Mouse (Mus musculus): ENCODE data around the gene Macrod2. TPM values are rescaled to one million over a fixed set of nuclear protein-coding genes. Genes with fewer than 3 reads are reported as not detected.

Gene Macrod2
- polyA plus RNA-seq, 1 experiment from 2014 or later = 45.9 TPM

DNA sequence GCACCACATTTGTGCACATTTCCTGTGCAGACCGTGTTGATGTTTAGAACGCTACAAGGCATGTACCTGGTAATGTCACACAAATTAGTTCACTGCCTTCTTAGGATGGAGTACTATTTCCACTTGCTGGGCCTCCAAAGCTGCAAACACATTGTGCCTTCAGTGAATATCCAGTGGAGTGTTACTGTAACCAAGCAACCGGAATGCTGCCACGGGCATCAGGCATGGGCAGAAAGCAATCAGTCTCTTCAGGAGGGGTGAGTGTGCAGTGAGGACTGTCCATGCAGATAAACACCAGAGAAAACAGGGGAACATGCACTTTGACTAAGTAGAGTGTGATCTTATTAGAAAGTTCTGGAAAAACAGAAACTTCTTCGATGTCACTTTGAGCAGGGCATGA lies 1792.3 kb downstream of the Macrod2 start:
- H3K9ac ChIP-seq (ENCODE audit: low read length) = no peak overlapping the region
- ATAC-seq (ENCODE audit: low FRiP score) = peak; percentile 91
- H3K27ac ChIP-seq (ENCODE audit: low read depth, low read length) = no peak overlapping the region
- WGBS = 37% methylated on average over 5 of the region's 5 CpGs
- no peak overlapping the region for H3K4me2 ChIP-seq
- peaks cover 5% of the 10 kb centered on the region; the same call in 1 of the 2 replicates for H3K4me1 ChIP-seq (ENCODE audit: control insufficient read depth, insufficient read depth, low read length)
- peak; percentile 90 for DNase-seq (ENCODE audit: low spot score, missing footprints)
- no peaks in the 10 kb centered on the region for H3K27me3 ChIP-seq (ENCODE audit: control insufficient read depth, insufficient read depth, low read length)
- no peaks in the 10 kb centered on the region for H3K9me3 ChIP-seq (ENCODE audit: control insufficient read depth, low read length)
- no peaks in the 10 kb centered on the region for H3K36me3 ChIP-seq (ENCODE audit: control insufficient read depth, insufficient read depth, low read length)
- no peak overlapping the region for H3K4me3 ChIP-seq (ENCODE audit: low read depth, low read length)

DNA sequence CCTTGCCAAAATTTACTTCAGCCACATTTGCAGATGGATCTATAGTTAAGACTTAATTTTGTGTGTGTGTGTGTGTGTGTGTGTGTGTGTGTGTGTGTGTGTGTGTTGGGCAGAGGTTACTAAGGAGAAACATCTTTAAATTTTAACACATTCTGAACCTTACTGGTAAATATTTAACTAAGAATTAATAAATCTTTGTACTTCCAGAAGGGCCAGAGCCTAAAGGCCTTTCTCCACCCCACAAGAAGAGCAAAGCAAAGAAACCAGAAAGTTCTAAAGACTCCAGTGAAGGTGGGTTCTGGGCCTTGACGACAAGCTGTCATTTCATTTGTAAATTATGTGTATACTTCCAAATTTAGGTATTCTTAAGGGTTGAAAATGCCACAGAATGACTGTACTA lies 1822.3 kb downstream of the Macrod2 start:
- Histone ChIP-seq H3K4me1 (ENCODE audit: control insufficient read depth, insufficient read depth, low read length) (no peaks in the 10 kb centered on the region), H3K9me3 (ENCODE audit: control insufficient read depth, low read length) (no peaks in the 10 kb centered on the region), H3K36me3 (ENCODE audit: control insufficient read depth, insufficient read depth, low read length) (no peaks in the 10 kb centered on the region), H3K4me2 (no peak overlapping the region), H3K9ac (ENCODE audit: low read length) (no peak overlapping the region), H3K4me3 (ENCODE audit: low read depth, low read length) (no peak overlapping the region), H3K27ac (ENCODE audit: low read depth, low read length) (no peak overlapping the region), H3K27me3 (ENCODE audit: control insufficient read depth, insufficient read depth, low read length) (no peaks in the 10 kb centered on the region)
- DNase-seq (ENCODE audit: low spot score, missing footprints) (no peak), ATAC-seq (ENCODE audit: low FRiP score) (no peak)
- 87% methylated on average over 1 of the region's 1 CpGs for WGBS

DNA sequence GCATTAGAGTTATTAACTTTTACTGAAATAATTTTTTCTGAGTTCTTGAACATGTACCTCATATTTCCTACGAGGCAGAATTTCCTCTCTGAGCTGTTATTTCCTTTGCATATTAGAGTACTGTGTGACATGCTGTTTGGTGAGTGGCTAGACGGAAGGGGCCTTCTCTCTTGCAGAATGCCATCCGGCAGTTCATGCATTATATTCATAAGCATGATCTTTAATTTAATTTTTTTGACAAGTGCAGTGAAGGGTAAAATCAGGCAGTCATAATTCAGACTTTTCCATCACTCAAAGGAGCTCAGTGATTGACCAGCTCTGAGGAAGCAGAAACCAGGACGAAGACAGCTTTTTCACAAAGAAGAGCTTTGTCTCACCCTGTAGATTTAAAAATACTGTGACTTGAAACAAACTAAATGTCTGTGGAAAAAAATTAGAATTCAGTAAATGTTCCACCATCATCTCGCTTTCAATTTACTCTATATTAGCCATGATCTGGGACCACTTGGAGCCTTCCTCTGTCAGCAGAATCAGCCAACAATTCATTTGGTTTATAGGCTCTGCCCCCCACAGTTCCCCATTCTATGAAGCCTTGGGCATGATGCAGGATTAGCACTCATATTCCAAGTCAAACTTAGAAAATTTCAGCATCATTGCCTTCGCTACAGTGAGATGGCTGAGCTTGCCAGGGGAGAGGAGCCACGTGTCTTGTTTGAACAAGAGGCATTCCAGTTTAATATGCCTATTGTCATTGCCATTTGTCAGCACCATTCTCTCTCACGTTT lies 1827.2 kb downstream of the Macrod2 start:
- no peak overlapping the region for H3K27ac ChIP-seq (ENCODE audit: low read depth, low read length)
- DNase-seq (ENCODE audit: low spot score, missing footprints) (no peak), ATAC-seq (ENCODE audit: low FRiP score) (no peak)
- no peak overlapping the region for H3K4me3 ChIP-seq (ENCODE audit: low read depth, low read length)
- no peaks in the 10 kb centered on the region for H3K36me3 ChIP-seq (ENCODE audit: control insufficient read depth, insufficient read depth, low read length)
- no peak overlapping the region for H3K9ac ChIP-seq (ENCODE audit: low read length)
- H3K9me3 ChIP-seq (ENCODE audit: control insufficient read depth, low read length) = no peaks in the 10 kb centered on the region
- H3K4me1 ChIP-seq (ENCODE audit: control insufficient read depth, insufficient read depth, low read length) = no peaks in the 10 kb centered on the region
- 79% methylated on average over 8 of the region's 8 CpGs for WGBS
- H3K27me3 ChIP-seq (ENCODE audit: control insufficient read depth, insufficient read depth, low read length) = no peaks in the 10 kb centered on the region
- H3K4me2 ChIP-seq = no peak overlapping the region

DNA sequence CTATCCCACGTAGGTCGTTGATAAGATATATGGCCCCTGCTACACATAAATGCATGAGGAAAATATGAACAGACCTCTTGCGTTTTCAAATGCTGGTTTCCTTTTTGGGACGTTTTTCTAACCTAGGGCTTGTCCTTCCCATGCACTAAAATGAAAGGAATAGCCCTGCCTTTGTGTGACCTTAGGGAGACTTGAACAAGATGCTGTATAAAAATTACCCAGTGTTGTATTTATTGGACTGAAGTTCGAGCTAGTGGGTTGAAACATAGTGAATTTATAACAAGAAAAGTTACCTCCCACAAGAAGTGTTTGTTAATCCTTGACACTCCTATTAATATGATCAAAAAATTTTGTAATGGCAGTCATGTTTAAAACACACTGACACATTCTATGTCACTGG lies 1827.8 kb downstream of the Macrod2 start:
- WGBS = 81% methylated on average over 5 of the region's 5 CpGs

DNA sequence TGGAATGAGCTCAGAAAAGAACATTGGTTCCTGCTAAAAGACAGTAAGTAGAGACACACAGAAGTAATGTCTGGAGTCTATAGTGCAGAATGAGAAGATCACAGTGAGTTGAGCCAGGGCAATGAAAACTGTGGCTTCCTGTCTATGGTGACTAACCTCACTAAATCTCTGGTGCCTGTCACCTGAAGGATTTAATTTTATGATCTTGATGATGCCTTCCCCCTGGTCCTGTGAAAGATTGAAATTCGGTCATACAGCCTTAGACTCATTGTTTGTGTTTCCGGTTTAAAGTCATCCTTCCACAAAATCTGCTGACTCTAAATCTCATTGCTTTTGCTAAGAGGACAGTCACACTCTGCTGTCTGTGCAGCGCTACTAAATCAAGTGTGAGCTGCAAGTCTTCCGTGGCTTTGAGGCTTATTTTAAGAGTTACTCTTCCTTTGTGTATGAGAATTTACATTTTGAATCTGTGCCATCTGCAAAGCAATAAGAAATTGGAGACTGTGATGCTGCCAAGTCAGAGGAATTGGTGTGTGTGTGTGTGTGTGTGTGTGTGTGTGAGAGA lies 1836.0 kb downstream of the Macrod2 start:
- WGBS = 89% methylated on average over 4 of the region's 4 CpGs
- no peak for DNase-seq (ENCODE audit: low spot score, missing footprints)
- no peak overlapping the region for H3K4me2 ChIP-seq
- H3K36me3 ChIP-seq (ENCODE audit: control insufficient read depth, insufficient read depth, low read length) = no peaks in the 10 kb centered on the region
- no peak overlapping the region for H3K4me3 ChIP-seq (ENCODE audit: low read depth, low read length)
- H3K9ac ChIP-seq (ENCODE audit: low read length) = no peak overlapping the region
- no peaks in the 10 kb centered on the region for H3K9me3 ChIP-seq (ENCODE audit: control insufficient read depth, low read length)
- no peaks in the 10 kb centered on the region for H3K4me1 ChIP-seq (ENCODE audit: control insufficient read depth, insufficient read depth, low read length)
- no peaks in the 10 kb centered on the region for H3K27me3 ChIP-seq (ENCODE audit: control insufficient read depth, insufficient read depth, low read length)
- H3K27ac ChIP-seq (ENCODE audit: low read depth, low read length) = no peak overlapping the region
- no peak for ATAC-seq (ENCODE audit: low FRiP score)

More for the DNA sequence above, 1827.8 kb downstream of the Macrod2 start:
- Histone ChIP-seq H3K9ac (ENCODE audit: low read length) (no peak overlapping the region), H3K4me1 (ENCODE audit: control insufficient read depth, insufficient read depth, low read length) (no peaks in the 10 kb centered on the region), H3K9me3 (ENCODE audit: control insufficient read depth, low read length) (no peaks in the 10 kb centered on the region), H3K36me3 (ENCODE audit: control insufficient read depth, insufficient read depth, low read length) (no peaks in the 10 kb centered on the region), H3K4me3 (ENCODE audit: low read depth, low read length) (no peak overlapping the region), H3K4me2 (no peak overlapping the region), H3K27ac (ENCODE audit: low read depth, low read length) (no peak overlapping the region), H3K27me3 (ENCODE audit: control insufficient read depth, insufficient read depth, low read length) (no peaks in the 10 kb centered on the region)
- DNase-seq (ENCODE audit: low spot score, missing footprints) (no peak), ATAC-seq (ENCODE audit: low FRiP score) (no peak)

DNA sequence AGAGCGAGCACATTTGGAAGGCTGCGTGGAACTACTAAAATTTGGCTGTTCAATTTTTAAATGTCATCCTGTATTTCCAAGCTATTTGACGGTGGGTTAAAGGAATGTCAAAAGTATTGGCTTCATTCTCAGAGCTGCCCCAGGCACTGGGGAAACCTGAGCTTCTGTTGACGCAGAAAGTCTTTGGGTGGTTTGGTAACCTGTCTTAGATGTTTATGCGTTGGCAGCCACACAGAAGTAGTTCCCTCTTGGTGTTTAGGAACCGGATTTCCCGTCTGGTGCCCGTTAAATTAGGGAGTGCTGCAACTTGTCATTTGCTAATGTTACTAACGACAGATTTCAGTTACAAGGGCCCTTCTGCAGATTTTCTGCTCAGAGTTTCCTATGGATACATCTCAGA lies 1837.7 kb downstream of the Macrod2 start:
- Histone ChIP-seq H3K9me3 (ENCODE audit: control insufficient read depth, low read length) (no peaks in the 10 kb centered on the region), H3K27ac (ENCODE audit: low read depth, low read length) (no peak overlapping the region), H3K27me3 (ENCODE audit: control insufficient read depth, insufficient read depth, low read length) (no peaks in the 10 kb centered on the region), H3K4me1 (ENCODE audit: control insufficient read depth, insufficient read depth, low read length) (no peaks in the 10 kb centered on the region), H3K36me3 (ENCODE audit: control insufficient read depth, insufficient read depth, low read length) (no peaks in the 10 kb centered on the region), H3K4me3 (ENCODE audit: low read depth, low read length) (no peak overlapping the region), H3K9ac (ENCODE audit: low read length) (no peak overlapping the region), H3K4me2 (no peak overlapping the region)
- ATAC-seq (ENCODE audit: low FRiP score) = no peak
- 85% methylated on average over 9 of the region's 9 CpGs for WGBS
- DNase-seq (ENCODE audit: low spot score, missing footprints) = no peak

DNA sequence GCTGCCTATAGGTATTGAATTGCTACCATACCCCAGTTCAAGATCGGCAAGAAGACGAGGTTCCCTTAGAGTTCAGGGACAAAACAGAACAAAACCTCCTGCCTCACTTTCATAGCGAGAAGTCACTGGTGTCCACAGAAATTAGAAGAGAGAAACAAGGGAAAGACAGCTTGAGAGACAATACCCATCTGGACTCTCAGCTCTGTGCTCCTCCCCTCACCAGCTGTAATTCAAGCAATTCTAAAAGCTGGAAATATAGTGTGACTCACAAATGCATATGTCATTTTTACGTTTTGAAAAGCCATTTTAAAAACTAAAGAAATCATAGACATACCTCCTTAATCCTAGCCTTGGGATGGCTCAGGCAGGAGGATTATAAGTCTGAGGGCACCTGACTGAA lies 1848.4 kb downstream of the Macrod2 start:
- Histone ChIP-seq H3K4me2 (no peak overlapping the region), H3K27ac (ENCODE audit: low read depth, low read length) (no peak overlapping the region), H3K36me3 (ENCODE audit: control insufficient read depth, insufficient read depth, low read length) (no peaks in the 10 kb centered on the region), H3K4me3 (ENCODE audit: low read depth, low read length) (no peak overlapping the region), H3K4me1 (ENCODE audit: control insufficient read depth, insufficient read depth, low read length) (no peaks in the 10 kb centered on the region), H3K9me3 (ENCODE audit: control insufficient read depth, low read length) (no peaks in the 10 kb centered on the region), H3K27me3 (ENCODE audit: control insufficient read depth, insufficient read depth, low read length) (no peaks in the 10 kb centered on the region), H3K9ac (ENCODE audit: low read length) (no peak overlapping the region)
- ATAC-seq (ENCODE audit: low FRiP score) (no peak), DNase-seq (ENCODE audit: low spot score, missing footprints) (no peak)
- WGBS = 87% methylated on average over 4 of the region's 4 CpGs

DNA sequence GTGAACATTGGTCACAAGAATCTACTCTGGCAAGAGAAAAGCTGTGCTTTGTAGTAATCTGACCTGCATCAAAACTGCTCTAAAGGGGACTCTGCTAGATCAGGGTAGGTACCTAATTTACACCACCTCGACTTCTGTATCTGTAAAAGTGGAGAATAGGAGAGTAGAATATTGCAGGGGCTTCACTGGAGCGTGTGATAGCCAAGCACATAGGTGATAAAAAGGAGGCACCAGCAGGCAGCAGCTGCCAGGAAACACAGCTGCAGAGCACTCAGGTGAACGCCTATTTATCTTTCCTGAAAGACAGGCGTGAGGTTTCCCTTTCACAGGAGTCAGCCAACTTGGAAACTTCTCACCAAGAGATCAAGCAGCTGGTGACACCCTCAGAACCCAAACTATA lies 1855.3 kb downstream of the Macrod2 start:
- H3K4me1 ChIP-seq (ENCODE audit: control insufficient read depth, insufficient read depth, low read length) = no peaks in the 10 kb centered on the region
- no peak overlapping the region for H3K4me3 ChIP-seq (ENCODE audit: low read depth, low read length)
- no peak overlapping the region for H3K9ac ChIP-seq (ENCODE audit: low read length)
- H3K36me3 ChIP-seq (ENCODE audit: control insufficient read depth, insufficient read depth, low read length) = no peaks in the 10 kb centered on the region
- WGBS = 75% methylated on average over 4 of the region's 4 CpGs
- no peaks in the 10 kb centered on the region for H3K27me3 ChIP-seq (ENCODE audit: control insufficient read depth, insufficient read depth, low read length)
- H3K4me2 ChIP-seq = no peak overlapping the region
- no peak for ATAC-seq (ENCODE audit: low FRiP score)
- H3K9me3 ChIP-seq (ENCODE audit: control insufficient read depth, low read length) = no peaks in the 10 kb centered on the region
- no peak overlapping the region for H3K27ac ChIP-seq (ENCODE audit: low read depth, low read length)
- DNase-seq (ENCODE audit: low spot score, missing footprints) = no peak

DNA sequence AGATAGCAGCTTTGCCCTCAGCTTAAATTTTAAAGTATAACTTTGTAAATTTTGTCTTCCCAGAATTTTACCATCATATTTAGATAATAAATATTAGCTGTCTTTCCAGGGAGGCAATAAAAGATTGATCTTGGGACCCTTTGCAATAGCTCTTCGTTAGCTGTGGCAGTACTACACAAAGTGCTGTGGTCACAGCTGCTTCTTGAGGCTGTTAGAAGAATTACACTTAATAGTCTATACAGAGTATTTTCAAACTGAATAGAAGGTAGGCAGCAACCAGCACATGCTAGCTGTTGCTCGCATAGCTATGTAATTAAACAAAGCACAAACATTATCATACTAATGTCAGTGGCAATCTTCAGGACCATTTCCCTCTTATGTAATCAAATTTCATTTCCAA lies 1856.4 kb downstream of the Macrod2 start:
- DNase-seq (ENCODE audit: low spot score, missing footprints) (no peak), ATAC-seq (ENCODE audit: low FRiP score) (no peak)
- 82% methylated on average over 2 of the region's 2 CpGs for WGBS
- no peak overlapping the region for H3K4me3 ChIP-seq (ENCODE audit: low read depth, low read length)
- no peaks in the 10 kb centered on the region for H3K27me3 ChIP-seq (ENCODE audit: control insufficient read depth, insufficient read depth, low read length)
- no peak overlapping the region for H3K4me2 ChIP-seq
- no peaks in the 10 kb centered on the region for H3K4me1 ChIP-seq (ENCODE audit: control insufficient read depth, insufficient read depth, low read length)
- no peak overlapping the region for H3K9ac ChIP-seq (ENCODE audit: low read length)
- H3K27ac ChIP-seq (ENCODE audit: low read depth, low read length) = no peak overlapping the region
- no peaks in the 10 kb centered on the region for H3K9me3 ChIP-seq (ENCODE audit: control insufficient read depth, low read length)
- H3K36me3 ChIP-seq (ENCODE audit: control insufficient read depth, insufficient read depth, low read length) = no peaks in the 10 kb centered on the region
